Mouse (Mus musculus) lung, postnatal 25 days (tissue): ENCODE data around the gene Mus81.
A peak's percentile ranks its signal among the peaks of the same experiment; 100 is the strongest.

ENCODE experiments used
- DNase-seq: peaks from one replicate; pipeline ENCODE4 v3.0.0; 2022; ENCODE audit warnings: low spot score

The Mus81 gene

DNA sequence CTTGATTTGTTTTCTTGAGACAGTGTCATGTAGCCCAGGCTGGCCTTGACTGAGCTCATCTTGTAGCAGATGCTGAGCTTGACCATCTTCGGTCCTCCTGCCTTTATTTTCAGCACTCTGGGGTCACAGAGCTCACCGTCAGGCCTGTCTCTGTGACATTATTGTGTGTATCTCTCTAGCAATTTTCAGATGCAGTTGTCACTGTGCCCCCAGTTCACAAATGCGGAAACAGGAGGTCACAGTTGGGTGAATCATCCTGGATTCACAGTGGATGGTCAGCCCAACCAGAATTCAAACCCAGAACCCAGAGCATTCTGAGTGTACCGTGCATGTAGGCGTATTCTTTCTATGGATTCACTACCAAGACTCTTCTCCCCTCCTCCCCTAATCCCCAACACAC is 42.5 kb downstream of the Mus81 start:
- no peak for DNase-seq

GRCm38 (mm10) chr19:5444954-5445353 is 43.2 kb downstream of the Mus81 start:
- no peak for DNase-seq

DNA sequence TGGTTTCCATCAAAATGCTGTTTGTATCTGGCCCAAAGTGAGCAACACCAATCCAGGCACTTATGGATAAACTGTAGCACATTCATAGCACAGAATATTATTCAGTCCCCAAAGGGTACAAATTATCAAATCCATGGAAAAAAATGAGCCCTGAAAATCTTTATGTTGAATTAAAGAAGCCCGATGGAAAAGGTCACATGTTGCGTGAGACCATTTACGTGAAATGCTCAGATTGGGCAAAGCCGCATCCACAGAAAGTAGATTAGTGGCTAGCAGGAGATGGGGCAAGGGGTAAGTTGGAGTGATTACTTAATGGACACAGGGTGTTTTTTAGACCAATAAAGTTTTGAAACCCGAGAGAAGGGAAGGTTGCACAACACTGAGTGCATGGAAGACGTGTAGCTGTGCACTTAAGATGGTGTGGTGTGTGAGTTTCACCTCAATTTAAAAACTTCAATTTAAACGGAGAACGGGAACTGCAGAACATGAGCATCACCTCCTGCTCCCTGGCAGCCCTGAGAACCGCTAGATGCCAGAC is 43.8 kb downstream of the Mus81 start:
- no peak for DNase-seq

DNA sequence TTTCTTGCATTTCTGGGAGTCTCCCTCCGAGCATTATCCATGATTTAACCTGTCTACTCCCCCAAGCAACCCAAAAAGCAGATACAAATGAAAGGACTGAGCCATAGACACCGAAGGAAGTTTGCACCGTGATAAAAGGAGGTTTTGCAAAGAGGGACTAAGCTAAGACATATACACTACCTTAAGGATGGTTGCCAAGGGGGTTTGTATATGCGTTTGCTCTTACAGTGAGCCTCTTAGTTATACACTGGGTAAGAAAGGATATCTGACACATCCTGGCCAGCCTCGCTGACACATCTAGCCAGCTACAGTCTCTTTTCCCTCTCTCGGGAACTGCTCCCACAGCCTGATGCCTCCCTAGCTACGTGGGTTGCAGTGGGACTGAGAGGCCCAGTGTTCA is 54.3 kb downstream of the Mus81 start:
- DNase-seq: no peak

DNA sequence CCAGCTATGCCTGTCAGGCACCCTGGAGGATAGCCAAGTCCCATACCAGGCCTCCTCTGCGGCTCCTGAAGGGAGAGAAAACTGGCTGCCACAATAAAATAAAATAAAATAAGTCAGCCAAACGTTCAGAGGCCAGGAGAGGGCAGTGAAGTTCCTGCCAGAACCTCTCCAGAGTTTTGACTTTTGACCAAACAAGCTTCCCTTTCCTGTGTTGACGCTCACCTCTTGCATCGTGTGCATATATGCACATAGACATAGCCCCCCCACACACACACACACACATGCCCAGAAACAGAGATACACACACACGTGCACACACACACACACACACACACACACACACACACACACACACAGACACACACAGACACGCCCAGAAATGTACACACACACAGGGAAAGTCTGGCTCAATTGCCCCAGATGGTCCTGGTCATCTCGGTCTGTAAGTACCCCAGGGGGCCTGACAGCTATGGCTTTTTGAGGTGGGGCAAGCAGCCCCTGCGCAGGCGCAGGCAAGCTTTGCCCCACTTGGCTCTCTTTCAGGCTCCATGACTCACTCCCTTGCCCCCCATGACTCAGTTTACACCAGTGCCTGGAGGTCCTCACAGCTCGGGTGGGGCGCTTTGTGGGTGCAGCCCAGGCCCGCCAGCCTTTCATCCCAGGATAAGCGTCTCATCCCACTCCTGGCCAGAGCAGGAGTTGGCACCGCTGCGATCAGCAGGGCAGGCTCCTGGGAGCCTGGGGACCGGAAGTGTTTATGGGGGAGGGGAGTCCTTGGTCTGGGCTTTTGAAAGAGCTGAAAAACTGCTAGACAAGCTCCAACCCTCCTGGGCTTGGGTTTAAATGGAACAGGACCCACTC is 55.0 kb downstream of the Mus81 start:
- DNase-seq: peak; percentile 70
